Mouse (Mus musculus) cerebellum, adult 9-11 months (tissue): ENCODE data around the gene Lypd4.
"Not testable (repeated sequence)": the region's sequence is repeated elsewhere in the genome, so short reads cannot be mapped to it uniquely, and the experiment has no call there.

Experiments
- DNase-seq: peaks from one replicate; pipeline ENCODE4 v3.0.0; 2022

The Lypd4 gene

GRCm38 (mm10) chr7:24869532-24870165 is at the start of gene Lypd4, which contains the start of gene Dmrtc2:
Gene Lypd4, minus strand, starts transcription at chr7:24869941.
Gene Dmrtc2, plus strand, starts transcription at chr7:24870057.
- DNase-seq: no peak

- no peak for DNase-seq
Measured at GRCm38 (mm10) chr7:24918763-24919323, 49.1 kb upstream of the Lypd4 start.

- no peak for DNase-seq
Measured at GRCm38 (mm10) chr7:24912480-24912879, 42.7 kb upstream of the Lypd4 start.

GRCm38 (mm10) chr7:24907211-24907748 is 37.5 kb upstream of the Lypd4 start:
- DNase-seq: no peak

- DNase-seq: no peak
Measured at GRCm38 (mm10) chr7:24906551-24906950, 36.8 kb upstream of the Lypd4 start.

GRCm38 (mm10) chr7:24904936-24905335 is 35.2 kb upstream of the Lypd4 start:
- DNase-seq: peak; percentile 76

- DNase-seq: peak; percentile 98
Measured at GRCm38 (mm10) chr7:24904070-24904483, 34.3 kb upstream of the Lypd4 start.

- no peak for DNase-seq
Measured at GRCm38 (mm10) chr7:24903444-24903825, 33.7 kb upstream of the Lypd4 start.

GRCm38 (mm10) chr7:24902630-24903443 is 33.1 kb upstream of the Lypd4 start, which contains the start of gene Arhgef1:
Gene Arhgef1, plus strand, starts transcription at chr7:24902912.
- DNase-seq: peak; percentile 70

- DNase-seq: no peak
Measured at GRCm38 (mm10) chr7:24902264-24902629, 32.5 kb upstream of the Lypd4 start.

- DNase-seq: no peak
Measured at GRCm38 (mm10) chr7:24901842-24902241, 32.1 kb upstream of the Lypd4 start.

- no peak for DNase-seq
Measured at GRCm38 (mm10) chr7:24901114-24901513, 31.4 kb upstream of the Lypd4 start.

GRCm38 (mm10) chr7:24897959-24898358 is 28.2 kb upstream of the Lypd4 start:
- DNase-seq: no peak

- DNase-seq: no peak
Measured at GRCm38 (mm10) chr7:24897224-24897623, 27.5 kb upstream of the Lypd4 start, which contains the start of gene Cd79a. Gene Cd79a, plus strand, starts transcription at chr7:24897381.

- no peak for DNase-seq
Measured at GRCm38 (mm10) chr7:24896269-24896668, 26.5 kb upstream of the Lypd4 start.

- DNase-seq: not testable (repeated sequence)
Measured at GRCm38 (mm10) chr7:24895749-24896148, 26.0 kb upstream of the Lypd4 start.

GRCm38 (mm10) chr7:24892125-24892583 is 22.4 kb upstream of the Lypd4 start:
- DNase-seq: peak; percentile 2

- no peak for DNase-seq
Measured at GRCm38 (mm10) chr7:24891241-24892124, 21.7 kb upstream of the Lypd4 start.

- peak; percentile 71 for DNase-seq
Measured at GRCm38 (mm10) chr7:24890281-24891216, 20.8 kb upstream of the Lypd4 start.

GRCm38 (mm10) chr7:24889431-24890220 is 19.9 kb upstream of the Lypd4 start:
- no peak for DNase-seq
